Mouse (Mus musculus): Measurements from ENCODE around the gene Gm10715. TPM values are rescaled to one million over a fixed set of nuclear protein-coding genes. Genes with fewer than 3 reads are reported as not detected.
"Not testable (repeated sequence)": the region's sequence is repeated elsewhere in the genome, so short reads cannot be mapped to it uniquely, and the experiment has no call there.

Gene Gm10715
- total RNA-seq, 2 experiments from 2014 or later = not detected

GRCm38 (mm10) chr9:3024912-3025467 is 11.7 kb upstream of the Gm10715 start, which contains the start of gene Gm10717:
TSS of gene Gm10717 (plus strand) at chr9:3025417.
- DNase-seq = not testable (repeated sequence)

DNA sequence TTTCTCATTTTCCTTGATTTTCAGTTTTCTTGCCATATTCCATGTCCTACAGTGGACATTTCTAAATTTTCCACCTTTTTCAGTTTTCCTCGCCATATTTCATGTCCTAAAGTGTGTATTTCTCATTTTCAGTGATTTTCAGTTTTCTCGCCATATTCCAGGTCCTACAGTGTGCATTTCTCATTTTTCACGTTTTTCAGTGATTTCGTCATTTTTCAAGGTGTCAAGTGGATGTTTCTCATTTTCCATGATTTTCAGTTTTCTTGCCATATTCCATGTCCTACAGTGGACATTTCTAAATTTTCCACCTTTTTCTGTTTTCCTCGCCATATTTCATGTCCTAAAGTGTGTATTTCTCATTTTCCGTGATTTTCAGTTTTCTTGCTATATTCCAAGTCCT is 11.0 kb upstream of the Gm10715 start:
- peak in 1 of 2 experiments; percentile 36 for DNase-seq

DNA sequence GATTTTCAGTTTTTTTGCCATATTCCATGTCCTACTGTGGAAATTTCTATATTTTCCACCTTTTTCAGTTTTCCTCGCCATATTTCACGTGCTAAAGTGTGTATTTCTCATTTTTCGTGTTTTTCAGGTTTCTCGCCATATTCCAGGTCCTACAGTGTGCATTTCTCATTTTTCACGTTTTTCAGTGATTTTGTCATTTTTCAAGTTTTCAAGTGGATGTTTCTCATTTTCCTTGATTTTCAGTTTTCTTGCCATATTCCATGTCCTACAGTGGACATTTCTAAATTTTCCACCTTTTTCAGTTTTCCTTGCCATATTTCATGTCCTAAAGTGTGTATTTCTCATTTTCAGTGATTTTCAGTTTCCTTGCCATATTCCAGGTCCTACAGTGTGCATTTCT is 10.5 kb upstream of the Gm10715 start:
- DNase-seq = not testable (repeated sequence)

DNA sequence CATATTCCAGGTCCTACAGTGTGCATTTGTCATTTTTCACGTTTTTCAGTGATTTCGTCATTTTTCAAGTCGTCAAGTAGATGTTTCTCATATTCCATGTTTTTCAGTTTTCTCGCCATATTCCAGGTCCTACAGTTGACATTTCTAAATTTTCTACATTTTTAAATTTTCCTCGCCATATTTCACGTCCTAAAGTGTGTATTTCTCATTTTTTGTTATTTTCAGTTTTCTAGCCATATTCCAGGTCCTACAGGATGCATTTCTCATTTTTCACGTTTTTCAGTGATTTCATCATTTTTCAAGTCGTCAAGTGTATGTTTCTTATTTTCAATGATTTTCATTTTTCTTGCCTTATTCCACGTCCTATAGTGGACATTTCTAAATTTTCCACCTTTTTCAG is 9.9 kb upstream of the Gm10715 start:
- DNase-seq = not testable (repeated sequence)

GRCm38 (mm10) chr9:3027200-3027599 is 9.5 kb upstream of the Gm10715 start:
- DNase-seq = not testable (repeated sequence)

DNA sequence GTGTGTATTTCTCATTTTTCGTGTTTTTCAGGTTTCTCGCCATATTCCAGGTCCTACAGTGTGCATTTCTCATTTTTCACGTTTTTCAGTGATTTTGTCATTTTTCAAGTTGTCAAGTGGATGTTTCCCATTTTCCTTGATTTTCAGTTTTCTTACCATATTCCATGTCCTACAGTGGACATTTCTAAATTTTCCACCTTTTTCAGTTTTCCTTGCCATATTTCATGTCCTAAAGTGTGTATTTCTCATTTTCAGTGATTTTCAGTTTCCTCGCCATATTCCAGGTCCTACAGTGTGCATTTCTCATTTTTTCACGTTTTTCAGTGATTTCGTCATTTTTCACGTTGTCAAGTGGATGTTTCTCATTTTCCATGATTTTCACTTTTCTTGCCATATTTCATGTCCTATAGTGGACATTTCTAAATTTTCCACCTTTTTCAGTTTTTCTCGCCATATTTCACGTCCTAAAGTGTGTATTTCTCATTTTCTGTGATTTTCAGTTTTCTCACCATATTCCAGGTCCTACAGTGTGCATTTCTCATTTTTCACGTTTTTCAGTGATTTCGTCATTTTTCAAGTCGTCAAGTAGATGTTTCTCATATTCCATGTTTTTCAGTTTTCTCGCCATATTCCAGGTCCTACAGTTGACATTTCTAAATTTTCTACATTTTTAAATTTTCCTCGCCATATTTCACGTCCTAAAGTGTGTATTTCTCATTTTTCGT is 7.2 kb upstream of the Gm10715 start:
- not testable (repeated sequence) for DNase-seq

- DNase-seq = peak in 1 of 2 experiments; percentile 10
These were observed 5.9 kb upstream of the Gm10715 start for GRCm38 (mm10) chr9:3030677-3031318.

DNA sequence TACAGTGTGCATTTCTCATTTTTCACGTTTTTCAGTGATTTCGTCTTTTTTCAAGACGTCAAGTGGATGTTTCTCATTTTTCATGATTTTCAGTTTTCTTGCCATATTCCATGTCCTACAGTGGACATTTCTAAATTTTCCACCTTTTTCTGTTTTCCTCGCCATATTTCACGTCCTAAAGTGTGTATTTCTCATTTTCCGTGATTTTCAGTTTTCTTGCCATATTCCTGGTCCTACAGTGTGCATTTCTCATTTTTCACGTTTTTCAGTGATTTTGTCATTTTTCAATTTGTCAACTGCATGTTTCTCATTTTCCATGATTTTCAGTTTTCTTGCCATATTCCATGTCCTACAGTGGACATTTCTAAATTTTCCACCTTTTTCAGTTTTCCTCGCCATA is 2.4 kb upstream of the Gm10715 start, which contains the start of gene Gm17535:
Gene Gm17535, plus strand, starts transcription at position 301 of the 400 bp plus-strand sequence.
- not testable (repeated sequence) for DNase-seq

GRCm38 (mm10) chr9:3038161-3038560 is 1.5 kb downstream of the Gm10715 start:
- DNase-seq = not testable (repeated sequence)

Small RNA genes within 50 kb of the gene (microRNA-seq; reads per million reads assigned to microRNA genes)
- gene Mir101c = not detected

Other genes starting within 250 kb of the Gm10715 start
- gene Gm10722, start 36.0 kb upstream of the Gm10715 start, total RNA-seq (2021) = not detected
- gene Gm11168, start 33.5 kb upstream of the Gm10715 start, total RNA-seq (2021) = not detected
- gene Gm10721, start 23.7 kb upstream of the Gm10715 start, total RNA-seq (2021) = 1 to 10 TPM in 1 of 2 experiments, under 1 TPM in 1; 0.49 to 1.6 TPM
- gene Gm10720, start 21.2 kb upstream of the Gm10715 start, total RNA-seq (2021) = not detected
- 1 to 10 TPM; 3.0 to 4.3 TPM for gene Gm10719, start 19.5 kb upstream of the Gm10715 start, total RNA-seq (2021)
- 1 to 10 TPM; 3.0 to 4.0 TPM for gene Gm10718, start 13.3 kb upstream of the Gm10715 start, total RNA-seq (2021)
- gene Gm10717, start 11.5 kb upstream of the Gm10715 start, total RNA-seq (2021) = 1 to 10 TPM in 1 of 2 experiments, under 1 TPM in 1; 0.59 to 1.7 TPM
- not detected for gene Gm17535, start 2.3 kb upstream of the Gm10715 start, total RNA-seq (2021)

Measured in adrenal gland, postnatal 36 days (tissue).